33 mouse cellular contexts compared by ENCODE assay signal in the genomic region with DNA sequence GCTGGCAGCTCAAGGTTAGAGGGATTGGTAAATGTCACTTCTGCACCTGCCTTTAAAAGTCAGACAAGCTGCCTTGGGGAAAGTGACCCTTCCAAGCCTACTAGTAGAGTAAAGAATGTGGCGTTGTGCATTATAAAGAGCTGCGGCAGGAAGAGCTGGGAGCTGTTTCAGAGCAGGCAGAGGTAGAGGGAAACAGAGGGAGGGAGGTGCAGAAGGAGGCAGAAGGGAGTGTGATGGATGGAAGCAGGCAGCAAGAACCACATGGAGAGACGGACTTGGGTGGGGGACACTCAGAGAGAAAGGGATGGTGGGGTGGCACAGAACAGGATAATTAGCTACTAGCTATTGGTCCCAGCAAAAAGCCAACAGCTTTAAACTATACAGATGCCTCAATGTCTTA. TPM values are rescaled to one million over a fixed set of nuclear protein-coding genes. Genes with fewer than 3 reads are reported as not detected.
"Had no signal": no experiment of that assay in that cellular context is flagged by ENCODE, and none has a peak within 500 bp of the region (broad histone marks: within the 10 kb centered on the region; RNA-seq: fewer than 3 reads in every experiment).

No protein-coding gene starts in this region.

- H3K9ac ChIP-seq: limb, embryonic 12.5 days; limb, embryonic 13.5 days; limb, embryonic 15.5 days; liver, embryonic 12.5 days; liver, embryonic 13.5 days; liver, embryonic 14.5 days; liver, embryonic 15.5 days; liver, postnatal 0 days; lung, embryonic 14.5 days; lung, embryonic 15.5 days; midbrain, embryonic 12.5 days; midbrain, embryonic 13.5 days; midbrain, embryonic 15.5 days; neural tube, embryonic 12.5 days had no signal

- H3K4me2 ChIP-seq: limb, embryonic 12.5 days; limb, embryonic 13.5 days; limb, embryonic 15.5 days; liver, embryonic 11.5 days; liver, embryonic 12.5 days; liver, embryonic 13.5 days; liver, embryonic 15.5 days; lung, embryonic 14.5 days; lung, embryonic 15.5 days; midbrain, embryonic 11.5 days; midbrain, embryonic 12.5 days; midbrain, embryonic 13.5 days; midbrain, embryonic 15.5 days; neural tube, embryonic 12.5 days had no signal

- H3K27ac ChIP-seq: limb, embryonic 10.5 days; limb, embryonic 12.5 days; limb, embryonic 13.5 days; limb, embryonic 15.5 days; liver, embryonic 12.5 days; liver, embryonic 13.5 days; liver, embryonic 14.5 days; liver, embryonic 15.5 days; lung, embryonic 15.5 days; macrophage; midbrain, embryonic 10.5 days; midbrain, embryonic 12.5 days; midbrain, embryonic 13.5 days; midbrain, embryonic 15.5 days; neural tube, embryonic 12.5 days had no signal

- ATAC-seq: liver, embryonic 12.5 days; lung, postnatal 0 days; midbrain, embryonic 13.5 days; midbrain, embryonic 15.5 days; midbrain, embryonic 16.5 days had no signal

- H3K4me3 ChIP-seq: limb, embryonic 10.5 days; limb, embryonic 12.5 days; limb, embryonic 13.5 days; limb, embryonic 15.5 days; liver, embryonic 12.5 days; liver, embryonic 13.5 days; liver, embryonic 15.5 days; lung, embryonic 15.5 days; midbrain, embryonic 10.5 days; midbrain, embryonic 12.5 days; midbrain, embryonic 13.5 days; midbrain, embryonic 15.5 days; myocyte; neural tube, embryonic 12.5 days had no signal

- H3K36me3 ChIP-seq: limb, embryonic 10.5 days; limb, embryonic 12.5 days; limb, embryonic 13.5 days; limb, embryonic 15.5 days; liver, embryonic 12.5 days; liver, embryonic 13.5 days; liver, embryonic 15.5 days; lung, embryonic 15.5 days; midbrain, embryonic 10.5 days; midbrain, embryonic 12.5 days; midbrain, embryonic 13.5 days; midbrain, embryonic 15.5 days; neural tube, embryonic 12.5 days had no signal

- H3K9me3 ChIP-seq: limb, embryonic 10.5 days; limb, embryonic 12.5 days; limb, embryonic 13.5 days; limb, embryonic 15.5 days; liver, embryonic 12.5 days; liver, embryonic 13.5 days; liver, embryonic 15.5 days; lung, embryonic 15.5 days; megakaryocyte, embryonic 14.5 days; midbrain, embryonic 10.5 days; midbrain, embryonic 12.5 days; midbrain, embryonic 13.5 days; midbrain, embryonic 15.5 days; neural tube, embryonic 12.5 days had no signal

- H3K27me3 ChIP-seq: limb, embryonic 12.5 days; limb, embryonic 13.5 days; limb, embryonic 15.5 days; liver, embryonic 13.5 days; liver, embryonic 15.5 days; lung, embryonic 15.5 days; midbrain, embryonic 12.5 days; midbrain, embryonic 13.5 days; midbrain, embryonic 15.5 days; neural tube, embryonic 12.5 days had no signal

- H3K4me1 ChIP-seq: limb, embryonic 12.5 days; limb, embryonic 15.5 days; liver, embryonic 12.5 days; liver, embryonic 13.5 days; liver, embryonic 15.5 days; lung, embryonic 15.5 days; megakaryocyte, embryonic 14.5 days; midbrain, embryonic 12.5 days; midbrain, embryonic 13.5 days; midbrain, embryonic 15.5 days; neural tube, embryonic 12.5 days had no signal

- DNase-seq: left cerebral cortex, postnatal 4 days; liver; liver, embryonic 13.5 days; liver, postnatal 0 days; lung, adult 18-20 months; lung, adult 2 months; lung, embryonic 14.5 days; lung, postnatal 10 days; lung, postnatal 14 days; lung, postnatal 36 days; lung, postnatal 4 days; midbrain, embryonic 14.5 days had no signal

RNA-seq across cellular contexts. Expression of a gene that starts 21.7 kb away (rescaled TPM):
- polyA plus RNA-seq: liver, embryonic 12.5 days; macrophage; myocyte had no signal

RNA-seq across cellular contexts. Expression of a gene that starts 51.6 kb away (rescaled TPM):
- polyA plus RNA-seq: liver, embryonic 12.5 days; liver, embryonic 16.5 days; macrophage had no signal
